Mouse (Mus musculus): ENCODE results near the gene Srp54c.
"Not testable (repeated sequence)": the region's sequence is repeated elsewhere in the genome, so short reads cannot be mapped to it uniquely, and the experiment has no call there.

- not testable (repeated sequence) for TF ChIP-seq CTCF (IDR thresholded peaks at IDR 0.05; ENCODE audit: borderline replicate concordance, extremely low read depth, insufficient read depth, insufficient read length); POLR2A (IDR thresholded peaks at IDR 0.05; ENCODE audit: borderline replicate concordance, extremely low read depth, insufficient read depth, insufficient read length, poor library complexity, severe bottlenecking)
These were observed 33.4 kb downstream of the Srp54c start for GRCm38 (mm10) chr12:55263385-55263784.
